Mouse (Mus musculus) kidney, adult 8-10 months (tissue): ENCODE measurements around the gene Hs3st3b1.

ENCODE experiments used
- DNase-seq, 2 experiments: peaks; one replicate each; pipeline ENCODE4 v3.0.0; 2022

Gene Hs3st3b1

DNA sequence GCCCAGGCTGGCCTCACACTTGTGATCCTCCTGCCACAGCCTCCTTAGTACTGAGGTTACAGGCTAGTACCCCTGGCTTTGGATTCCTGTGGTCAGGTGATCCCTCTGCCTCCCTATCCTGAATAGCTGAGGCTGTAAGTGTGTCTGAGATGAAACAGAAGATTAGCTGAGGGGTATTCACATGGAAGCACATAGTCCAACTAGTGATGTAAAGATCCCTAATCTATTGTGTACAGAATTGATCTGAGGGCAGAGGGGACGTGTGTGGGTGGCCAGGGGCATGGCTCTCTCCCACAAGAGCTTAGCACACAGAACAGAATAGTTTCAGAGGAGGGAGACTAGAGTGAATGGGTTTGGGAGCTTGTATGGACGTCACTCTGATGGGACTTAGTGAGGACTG is 41.8 kb downstream of the Hs3st3b1 start:
- DNase-seq = no peak

DNA sequence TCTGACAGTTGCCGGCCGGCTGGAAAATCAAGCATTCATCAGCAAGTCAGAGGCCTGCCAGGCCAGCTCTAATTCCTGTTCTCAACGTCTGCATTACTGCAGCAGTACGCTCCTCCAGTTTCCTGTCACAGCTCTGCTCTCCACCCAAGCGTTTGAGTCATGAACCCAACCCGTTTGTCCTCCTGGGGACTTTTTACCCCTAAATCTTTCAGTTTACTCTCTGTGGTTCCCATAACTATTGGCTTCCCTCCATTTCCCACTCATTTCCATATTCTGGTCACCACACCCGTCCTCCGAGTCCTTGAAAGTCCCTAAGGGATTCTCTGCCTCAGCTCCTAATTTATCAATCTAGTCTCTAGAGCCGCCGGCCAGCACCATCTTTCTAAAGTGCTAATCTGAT is 42.8 kb downstream of the Hs3st3b1 start:
- no peak for DNase-seq

DNA sequence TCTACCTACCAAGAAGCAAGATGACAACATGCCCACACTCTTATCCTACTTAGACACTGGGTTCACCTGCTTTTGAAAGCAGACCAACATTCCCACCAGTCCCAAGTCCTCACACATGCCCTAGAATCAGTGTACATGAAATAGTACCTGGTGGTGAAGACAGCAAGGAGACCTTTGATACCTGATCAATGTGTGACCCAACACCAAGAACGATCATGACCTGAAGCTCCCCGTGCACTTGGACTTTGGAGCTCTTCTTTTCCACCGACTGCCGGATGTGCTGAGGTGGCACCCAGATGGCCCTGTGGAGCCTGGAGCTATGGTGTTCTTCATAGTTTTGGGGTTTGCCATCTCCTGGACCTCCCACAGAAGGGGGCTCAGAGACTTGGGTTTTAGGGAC is 43.5 kb downstream of the Hs3st3b1 start:
- no peak for DNase-seq

DNA sequence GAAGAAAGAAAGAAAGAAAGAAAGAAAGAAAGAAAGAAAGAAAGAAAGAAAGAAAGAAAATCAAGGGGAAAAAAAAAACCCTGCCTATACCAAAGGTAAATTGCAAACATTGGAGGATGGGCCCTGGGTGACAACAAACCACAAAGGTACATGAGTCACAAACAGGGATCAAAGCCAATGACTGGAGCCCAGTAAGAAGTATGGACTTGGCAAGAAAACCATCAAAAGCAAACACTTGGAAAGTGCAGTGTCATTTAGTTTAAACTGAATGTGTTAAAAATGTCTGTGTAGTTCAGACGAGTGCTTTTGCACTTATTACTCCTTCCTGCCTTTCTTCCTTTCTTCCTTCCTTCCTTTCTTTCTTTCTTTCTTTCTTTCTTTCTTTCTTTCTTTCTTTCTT is 59.3 kb downstream of the Hs3st3b1 start:
- no peak for DNase-seq

DNA sequence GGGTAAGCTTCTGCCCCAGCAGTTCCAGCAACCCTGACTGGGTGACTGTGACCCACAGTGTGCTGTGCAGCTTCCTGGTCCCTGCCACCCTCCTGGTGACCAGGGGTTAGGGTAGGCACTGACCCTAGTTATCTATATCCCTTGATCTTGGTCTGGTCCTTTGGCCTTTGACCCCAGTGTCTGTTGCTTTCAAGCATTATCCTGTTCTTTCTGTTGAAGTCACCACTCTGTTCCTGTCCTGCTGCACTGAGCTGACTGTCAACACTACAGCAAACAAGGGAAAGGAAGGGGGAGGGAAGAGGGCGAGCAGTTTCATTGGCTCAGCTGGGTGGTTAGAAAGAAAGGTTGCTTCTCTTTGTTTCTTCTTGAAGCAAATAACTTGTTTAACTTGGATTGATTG is 60.1 kb downstream of the Hs3st3b1 start:
- DNase-seq = no peak

DNA sequence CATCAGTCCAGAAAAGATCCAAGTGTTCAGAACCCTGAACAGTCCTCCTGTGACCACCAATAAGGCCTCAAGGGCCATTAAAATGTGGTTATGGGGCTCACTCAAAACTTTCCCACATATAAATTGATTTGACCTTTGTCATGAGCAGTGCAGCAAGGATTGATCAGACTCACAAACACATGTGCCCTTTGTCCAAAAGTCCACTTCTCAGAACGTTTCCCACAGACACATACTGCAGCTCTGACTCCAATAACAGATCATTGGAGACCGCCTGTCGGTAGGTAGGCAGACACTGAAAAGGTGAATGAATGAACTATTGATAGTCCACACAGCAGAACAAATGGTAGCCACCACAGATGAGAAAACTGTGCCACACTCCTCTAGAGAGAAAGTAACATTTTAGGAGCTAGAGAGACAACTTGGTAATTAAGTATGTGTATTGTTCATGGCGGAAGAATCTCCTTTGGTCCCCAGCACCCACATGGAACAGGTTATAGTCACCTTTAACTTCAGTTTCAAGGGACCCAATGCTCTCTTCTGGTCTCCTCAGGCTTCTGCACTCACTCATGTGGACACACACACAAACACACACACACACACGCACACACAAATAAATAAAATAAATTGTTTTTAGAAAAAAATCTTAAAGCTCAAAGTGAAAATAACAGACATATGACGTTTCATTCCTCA is 70.9 kb downstream of the Hs3st3b1 start:
- DNase-seq = no peak

DNA sequence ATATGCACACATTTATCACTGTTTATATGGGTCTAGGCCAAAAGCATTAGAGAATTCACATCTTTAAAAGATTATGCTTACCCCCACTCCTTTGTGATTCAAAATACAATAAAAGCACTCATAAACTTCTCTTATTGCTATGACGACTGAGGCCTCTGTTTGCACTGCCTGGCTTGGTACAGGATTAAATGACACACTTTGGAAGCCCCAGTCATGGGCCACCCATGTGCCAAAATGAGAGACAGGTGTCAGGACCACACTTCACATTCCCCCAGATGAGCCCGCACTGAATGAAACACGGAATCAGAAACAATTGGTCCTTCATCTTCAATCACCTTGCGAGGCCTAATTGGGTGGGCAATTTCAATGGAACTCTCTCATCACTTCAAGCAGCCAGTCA is 71.8 kb downstream of the Hs3st3b1 start:
- DNase-seq = no peak

DNA sequence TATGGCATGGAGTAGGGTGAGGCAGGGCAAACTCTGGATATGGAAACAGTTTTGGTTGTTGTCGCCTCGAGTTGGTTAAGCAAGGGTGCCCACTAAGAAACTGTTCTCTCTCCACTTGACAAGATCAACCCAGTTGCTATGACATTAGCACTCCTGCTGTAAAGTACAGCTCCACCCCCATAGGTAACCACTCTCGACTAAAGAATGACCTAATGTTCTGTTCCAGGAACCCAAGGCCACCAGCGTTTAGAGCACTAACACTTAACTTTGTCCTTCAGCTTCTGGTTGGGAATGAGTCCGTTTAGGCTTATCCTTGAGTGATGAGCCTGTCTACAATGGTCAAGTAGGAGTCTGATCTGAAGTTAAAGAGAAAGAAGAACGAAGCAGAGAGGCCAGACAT is 76.7 kb downstream of the Hs3st3b1 start:
- no peak for DNase-seq

DNA sequence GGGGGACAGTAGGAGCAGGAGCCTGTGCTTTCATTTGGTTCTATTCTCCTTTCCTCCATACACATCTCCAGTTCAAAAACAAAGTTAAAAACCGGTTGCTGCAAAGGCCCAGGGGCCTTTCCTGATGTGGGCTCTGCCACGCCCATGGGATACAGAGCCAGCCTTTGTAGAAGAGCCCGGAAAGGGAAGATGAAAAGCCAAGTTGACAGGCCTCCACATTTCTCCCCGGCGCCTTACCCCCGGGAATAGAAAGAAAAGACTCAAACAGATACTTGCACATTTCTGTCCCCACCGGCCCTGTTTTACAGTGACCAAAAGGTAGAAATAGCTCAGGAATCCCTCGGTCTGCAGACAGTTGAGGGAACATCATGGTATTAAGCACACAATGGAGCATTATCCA is 77.4 kb downstream of the Hs3st3b1 start:
- no peak for DNase-seq

DNA sequence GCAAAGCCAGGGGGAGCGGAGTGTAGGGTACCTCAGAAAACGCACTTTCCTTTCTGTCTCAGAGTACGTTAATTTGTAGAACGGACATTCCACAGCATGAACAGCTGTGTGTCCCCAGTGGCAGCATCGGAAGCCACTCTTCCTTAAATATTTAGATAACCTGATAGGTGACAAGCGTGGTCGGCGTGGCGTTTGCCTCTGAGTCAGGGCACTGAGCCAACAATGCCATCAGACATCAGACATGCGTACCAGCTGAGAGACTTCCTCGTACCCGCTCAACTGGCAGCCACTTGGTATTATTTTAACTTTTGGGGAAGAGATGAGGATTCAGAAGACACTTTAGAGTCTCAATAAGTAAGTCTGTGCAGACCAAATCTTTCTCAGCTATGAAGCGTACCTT is 84.6 kb downstream of the Hs3st3b1 start:
- no peak for DNase-seq
